Mouse (Mus musculus) heart, embryonic 16.5 days (tissue): ENCODE data around the gene Ddx17. TPM values are rescaled to one million over a fixed set of nuclear protein-coding genes. Genes with fewer than 3 reads are reported as not detected.
A peak's percentile ranks its signal among the peaks of the same experiment; 100 is the strongest.

ENCODE experiments used
- ATAC-seq: fragments of 200-750 bp; cut with Nextera tagmentation; replicated peaks from 2 replicates; pipeline ENCODE4 v1.8.0; 2017; ENCODE audit warnings: moderate number of reproducible peaks; ENCODE audit not compliant: insufficient read depth, low FRiP score; ENCODE audit errors: extremely low read depth
- H3K27ac ChIP-seq: fragments of 300-500 bp; sonication (generic); 2 replicates; pipeline ENCODE4 v1.5.1; 2014; ENCODE audit warnings: mild to moderate bottlenecking, low read length, control low read depth, moderate library complexity
- H3K27me3 ChIP-seq: fragments of 300-500 bp; sonication (generic); 2 replicates; pipeline ENCODE4 v1.6.1; 2014; ENCODE audit warnings: low read length, mixed read lengths; ENCODE audit not compliant: control insufficient read depth, insufficient read depth
- H3K36me3 ChIP-seq: fragments of 300-500 bp; sonication (generic); 2 replicates; pipeline ENCODE4 v1.6.1; 2014; ENCODE audit not compliant: control insufficient read depth, insufficient read depth
- H3K4me1 ChIP-seq: fragments of 300-500 bp; sonication (generic); 2 replicates; pipeline ENCODE4 v1.6.1; 2014; ENCODE audit warnings: low read length, mixed read lengths; ENCODE audit not compliant: control insufficient read depth, insufficient read depth
- H3K4me2 ChIP-seq: fragments of 300-500 bp; sonication (generic); 2 replicates; pipeline ENCODE4 v1.6.1; 2014; ENCODE audit warnings: low read depth, mild to moderate bottlenecking, control low read depth, low read length
- H3K4me3 ChIP-seq: fragments of 300-500 bp; sonication (generic); 2 replicates; pipeline ENCODE4 v1.5.1; 2014; ENCODE audit warnings: mild to moderate bottlenecking, control low read depth, low read length
- H3K9ac ChIP-seq: fragments of 300-500 bp; sonication (generic); 2 replicates; pipeline ENCODE4 v1.6.1; 2014; ENCODE audit warnings: low read length, control low read depth
- H3K9me3 ChIP-seq: fragments of 300-500 bp; sonication (generic); replicated peaks from 2 replicates; pipeline ENCODE4 v1.6.1; 2016; ENCODE audit warnings: low read length; ENCODE audit not compliant: control insufficient read depth
- WGBS: fragments of 180-500 bp; shearing (Covaris S2); extraction: QIAGEN DNeasy Blood & Tissue Kit; methylation state at CpG from one replicate; pipeline ENCODE4 v1.1.7; 2014; 5-methylcytosine and 5-hydroxymethylcytosine counted together
- polyA plus RNA-seq: library from polyadenylated mRNA; unstranded; fragments of >200 nt; fragmentation: Nextera tagmentation; extraction: Ambion mirVana; gene quantifications from 2 replicates; pipeline ENCODE4 v1.2.1, GENCODE M21; 2015

Ddx17 gene
- polyA plus RNA-seq: 30.8 and 30.9 TPM in 2 replicates

- peak within 1 kb of the TSS; percentile 100 for H3K9ac ChIP-seq
- peak within 1 kb of the TSS; percentile 89 for H3K4me2 ChIP-seq
- peak; percentile 98 for ATAC-seq
- H3K27ac ChIP-seq: peak within 1 kb of the TSS; percentile 99
- H3K4me1 ChIP-seq: peaks cover 9% of the 10 kb centered on the region
- H3K4me3 ChIP-seq: peak within 1 kb of the TSS; percentile 96
- H3K9me3 ChIP-seq: no peaks in the 10 kb centered on the region
- peaks cover 5% of the 10 kb centered on the region; the same call in 1 of the 2 replicates for H3K27me3 ChIP-seq
- 2% methylated on average over 84 of the region's 84 CpGs for WGBS
- peaks cover 23% of the 10 kb centered on the region for H3K36me3 ChIP-seq
These were observed at the start of gene Ddx17 for GRCm38 (mm10) chr15:79546410-79547288. Gene Ddx17 (minus strand): TSS chr15:79546741.

- WGBS: 60% methylated on average over 1 of the region's 1 CpGs
- Histone ChIP-seq H3K4me1 (no peaks in the 10 kb centered on the region), H3K36me3 (no peaks in the 10 kb centered on the region), H3K4me2 (no peak overlapping the region), H3K27me3 (no peaks in the 10 kb centered on the region), H3K4me3 (no peak overlapping the region), H3K9ac (no peak overlapping the region), H3K9me3 (no peaks in the 10 kb centered on the region), H3K27ac (no peak overlapping the region)
- no peak for ATAC-seq
These were observed 35.0 kb upstream of the Ddx17 start for GRCm38 (mm10) chr15:79581581-79581980.

- WGBS: 52% methylated on average over 6 of the region's 6 CpGs
These were observed 31.3 kb upstream of the Ddx17 start for GRCm38 (mm10) chr15:79577671-79578426.

GRCm38 (mm10) chr15:79576947-79577346 is 30.4 kb upstream of the Ddx17 start:
- Histone ChIP-seq H3K9me3 (no peaks in the 10 kb centered on the region), H3K4me3 (no peak overlapping the region), H3K4me2 (no peak overlapping the region), H3K27ac (no peak overlapping the region), H3K36me3 (no peaks in the 10 kb centered on the region), H3K9ac (no peak overlapping the region), H3K27me3 (no peaks in the 10 kb centered on the region), H3K4me1 (no peaks in the 10 kb centered on the region)
- no peak for ATAC-seq
- WGBS: 93% methylated on average over 2 of the region's 2 CpGs

More at GRCm38 (mm10) chr15:79577671-79578426, 31.3 kb upstream of the Ddx17 start:
- H3K9ac ChIP-seq: 0 out of 2 replicates have a peak overlapping the region, but pooled peaks have one; percentile 11
- H3K4me3 ChIP-seq: no peak overlapping the region
- H3K9me3 ChIP-seq: no peaks in the 10 kb centered on the region
- H3K4me1 ChIP-seq: no peaks in the 10 kb centered on the region
- ATAC-seq: no peak
- no peak overlapping the region for H3K27ac ChIP-seq
- H3K27me3 ChIP-seq: no peaks in the 10 kb centered on the region
- no peak overlapping the region for H3K4me2 ChIP-seq
- H3K36me3 ChIP-seq: no peaks in the 10 kb centered on the region

GRCm38 (mm10) chr15:79575543-79576222 is 29.1 kb upstream of the Ddx17 start:
- H3K27me3 ChIP-seq: no peaks in the 10 kb centered on the region
- no peaks in the 10 kb centered on the region for H3K4me1 ChIP-seq
- H3K4me3 ChIP-seq: no peak overlapping the region
- no peak for ATAC-seq
- no peaks in the 10 kb centered on the region for H3K36me3 ChIP-seq
- no peak overlapping the region for H3K27ac ChIP-seq
- no peak overlapping the region for H3K9ac ChIP-seq
- no peak overlapping the region for H3K4me2 ChIP-seq
- 46% methylated on average over 1 of the region's 1 CpGs for WGBS
- no peaks in the 10 kb centered on the region for H3K9me3 ChIP-seq

GRCm38 (mm10) chr15:79562417-79562816 is 15.9 kb upstream of the Ddx17 start:
- H3K4me1 ChIP-seq: peaks cover 9% of the 10 kb centered on the region; the same call in 1 of the 2 replicates
- H3K27me3 ChIP-seq: no peaks in the 10 kb centered on the region
- H3K9ac ChIP-seq: peak overlapping the region; percentile 21; the same call in 1 of the 2 replicates
- no peaks in the 10 kb centered on the region for H3K36me3 ChIP-seq
- peak overlapping the region; percentile 50 for H3K4me2 ChIP-seq
- 40% methylated on average over 9 of the region's 9 CpGs for WGBS
- ATAC-seq: no peak; the same call in 1 of the 2 replicates
- H3K27ac ChIP-seq: peak overlapping the region; percentile 68
- no peaks in the 10 kb centered on the region for H3K9me3 ChIP-seq
- no peak overlapping the region; the same call in 1 of the 2 replicates for H3K4me3 ChIP-seq

GRCm38 (mm10) chr15:79559649-79560048 is 13.1 kb upstream of the Ddx17 start:
- H3K36me3 ChIP-seq: no peaks in the 10 kb centered on the region
- ATAC-seq: no peak
- H3K27me3 ChIP-seq: no peaks in the 10 kb centered on the region
- H3K9me3 ChIP-seq: no peaks in the 10 kb centered on the region
- H3K27ac ChIP-seq: no peak overlapping the region
- peaks cover 9% of the 10 kb centered on the region; the same call in 1 of the 2 replicates for H3K4me1 ChIP-seq
- 53% methylated on average over 3 of the region's 3 CpGs for WGBS
- H3K4me2 ChIP-seq: no peak overlapping the region
- H3K4me3 ChIP-seq: no peak overlapping the region
- no peak overlapping the region for H3K9ac ChIP-seq

GRCm38 (mm10) chr15:79552566-79552965 is 6.0 kb upstream of the Ddx17 start:
- H3K36me3 ChIP-seq: no peaks in the 10 kb centered on the region

More at GRCm38 (mm10) chr15:79552566-79552965, 6.0 kb upstream of the Ddx17 start:
- H3K4me2 ChIP-seq: no peak overlapping the region
- H3K27ac ChIP-seq: no peak overlapping the region
- H3K4me1 ChIP-seq: no peaks in the 10 kb centered on the region
- H3K9me3 ChIP-seq: no peaks in the 10 kb centered on the region
- ATAC-seq: no peak
- H3K4me3 ChIP-seq: no peak overlapping the region
- H3K9ac ChIP-seq: no peak overlapping the region
- WGBS: 60% methylated on average over 5 of the region's 5 CpGs
- peaks cover 5% of the 10 kb centered on the region; the same call in 1 of the 2 replicates for H3K27me3 ChIP-seq
